Mouse (Mus musculus) thymus, adult 2 months (tissue): ENCODE measurements around the gene Piezo1. TPM values are rescaled to one million over a fixed set of nuclear protein-coding genes. Genes with fewer than 3 reads are reported as not detected.
A peak's percentile ranks its signal among the peaks of the same experiment; 100 is the strongest.

Experiments
- DNase-seq: peaks from one replicate; pipeline ENCODE4 v3.0.0; 2021
- H3K27ac ChIP-seq: fragments of 200-500 bp; 2 replicates; pipeline ENCODE4 v1.5.1; 2012; ENCODE audit warnings: low read length, control low read depth; ENCODE audit not compliant: control insufficient read depth, insufficient read depth
- H3K27me3 ChIP-seq: fragments of 200-500 bp; 2 replicates; pipeline ENCODE4 v1.6.1; 2012; ENCODE audit warnings: mild to moderate bottlenecking, low read length, moderate library complexity, mixed read lengths; ENCODE audit not compliant: control insufficient read depth, insufficient read depth
- H3K36me3 ChIP-seq: fragments of 200-500 bp; 2 replicates; pipeline ENCODE4 v1.6.1; 2012; ENCODE audit warnings: mild to moderate bottlenecking, low read length, moderate library complexity; ENCODE audit not compliant: control insufficient read depth, insufficient read depth
- H3K4me1 ChIP-seq: fragments of 200-500 bp; replicated peaks from 2 replicates; pipeline ENCODE4 v1.6.1; 2012; ENCODE audit warnings: low read length; ENCODE audit not compliant: control insufficient read depth, insufficient read depth
- H3K4me3 ChIP-seq: fragments of 200-500 bp; 2 replicates; pipeline ENCODE4 v1.5.1; 2012; ENCODE audit warnings: mild to moderate bottlenecking, low read length, control low read depth, moderate library complexity; ENCODE audit not compliant: control insufficient read depth, insufficient read depth
- CTCF ChIP-seq: fragments of 200-500 bp; IDR thresholded peaks from 2 replicates; pipeline ENCODE4 v1.5.1; 2012; ENCODE audit warnings: mild to moderate bottlenecking, control low read depth, low read length, moderate library complexity, borderline replicate concordance; ENCODE audit not compliant: control insufficient read depth, poor library complexity, insufficient read depth; ENCODE audit errors: extremely low read depth
- POLR2A ChIP-seq: fragments of 200-500 bp; IDR thresholded peaks from 2 replicates; pipeline ENCODE4 v1.6.1; 2012; ENCODE audit warnings: mild to moderate bottlenecking, low read length, control low read depth, moderate library complexity; ENCODE audit not compliant: control insufficient read depth, poor library complexity, insufficient read depth; ENCODE audit errors: extremely low read depth
- WGBS: fragments of 180-500 bp; shearing (Covaris S2); methylation state at CpG from one replicate; pipeline ENCODE4 v1.1.7; 2018; 5-methylcytosine and 5-hydroxymethylcytosine counted together
- polyA plus RNA-seq: library from polyadenylated mRNA; depleted of rRNA; stranded (reverse); fragments of >200 nt; gene quantifications from 2 replicates; pipeline ENCODE4 v1.2.3, GENCODE M21; 2012

Piezo1 gene
- polyA plus RNA-seq, 1 experiment = 93.6 TPM

DNA sequence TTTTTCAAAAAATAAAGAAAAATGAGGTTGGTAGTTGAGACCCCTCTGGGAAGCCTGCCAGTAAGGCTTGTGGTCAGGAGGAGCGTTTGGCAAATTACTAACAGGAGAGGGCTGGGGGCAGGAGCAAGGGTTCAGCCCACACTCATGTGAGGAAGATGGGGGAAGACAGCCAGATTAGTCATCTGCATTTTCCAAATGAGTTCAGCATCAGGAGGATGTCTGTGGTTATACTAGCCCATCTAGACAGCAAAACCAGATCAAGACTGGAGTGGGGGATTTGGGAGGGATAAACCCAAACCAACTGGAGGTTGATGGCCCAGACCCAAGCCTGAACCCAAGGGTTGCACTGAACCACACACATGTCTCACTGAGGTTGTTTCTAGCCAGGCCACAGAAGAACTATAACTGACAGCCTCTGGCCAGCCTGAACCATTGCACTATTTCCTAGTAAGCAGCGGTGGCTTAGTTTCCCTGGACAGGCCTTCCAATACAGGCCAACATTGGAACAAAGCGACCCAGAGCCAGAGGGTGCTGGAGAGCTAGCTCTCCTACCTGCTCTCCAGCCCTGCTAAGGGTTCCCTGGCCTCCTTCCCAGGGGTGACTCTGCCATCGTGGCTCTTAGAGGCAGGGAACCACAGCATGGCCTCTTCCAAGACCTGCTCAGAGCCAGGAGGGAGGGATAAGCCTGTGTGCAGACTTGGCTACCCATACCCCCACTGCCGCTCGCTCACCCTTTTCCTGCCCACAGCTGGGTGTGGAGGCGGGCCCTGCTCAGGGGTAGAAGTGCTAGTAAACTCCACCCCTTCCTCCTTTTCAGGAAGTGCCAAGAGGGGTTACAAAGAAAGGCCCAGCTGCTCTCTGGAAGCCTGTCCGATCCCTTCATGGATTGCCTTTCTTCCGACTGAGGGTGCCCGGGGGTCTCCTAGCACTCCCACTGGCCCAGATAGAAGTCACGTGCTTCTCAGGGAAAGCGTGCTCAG is 5.2 kb upstream of the Piezo1 start:
- Histone ChIP-seq H3K4me1 (peaks cover 36% of the 10 kb centered on the region), H3K36me3 (no peaks in the 10 kb centered on the region), H3K27ac (peak overlapping the region; percentile 88), H3K4me3 (peak overlapping the region; percentile 62), H3K27me3 (no peaks in the 10 kb centered on the region)
- DNase-seq = peak; percentile 87
- TF ChIP-seq POLR2A = peak; percentile 93; the same call in 1 of the 2 replicates
- no peak for TF ChIP-seq CTCF
- WGBS = 10% methylated on average over 12 of the region's 12 CpGs

DNA sequence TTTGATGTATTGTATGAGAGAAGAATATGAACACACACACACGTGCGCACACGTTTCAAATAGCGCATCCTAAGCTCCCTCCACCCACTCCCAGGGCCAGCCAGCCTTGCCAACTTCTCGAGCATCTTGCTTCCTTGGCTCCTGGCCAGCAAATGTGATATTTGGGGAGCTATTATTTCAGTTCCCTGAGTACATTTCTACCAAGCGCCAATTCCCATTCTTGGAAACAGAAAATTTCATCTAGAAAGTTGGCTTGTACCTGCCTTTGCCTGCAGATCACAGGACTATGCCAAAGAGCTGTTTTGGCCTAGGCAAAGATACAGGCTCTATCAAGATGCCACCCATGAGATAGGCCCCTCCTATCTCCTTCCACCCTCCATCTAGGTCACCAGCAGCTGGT is 3.7 kb upstream of the Piezo1 start:
- whole genome bisulfite sequencing = 87% methylated on average over 6 of the region's 6 CpGs
- Histone ChIP-seq H3K4me3 (no peak overlapping the region), H3K27me3 (no peaks in the 10 kb centered on the region), H3K27ac (no peak overlapping the region), H3K36me3 (no peaks in the 10 kb centered on the region), H3K4me1 (peaks cover 33% of the 10 kb centered on the region)
- no peak for TF ChIP-seq POLR2A
- no peak for TF ChIP-seq CTCF
- DNase-seq = no peak

DNA sequence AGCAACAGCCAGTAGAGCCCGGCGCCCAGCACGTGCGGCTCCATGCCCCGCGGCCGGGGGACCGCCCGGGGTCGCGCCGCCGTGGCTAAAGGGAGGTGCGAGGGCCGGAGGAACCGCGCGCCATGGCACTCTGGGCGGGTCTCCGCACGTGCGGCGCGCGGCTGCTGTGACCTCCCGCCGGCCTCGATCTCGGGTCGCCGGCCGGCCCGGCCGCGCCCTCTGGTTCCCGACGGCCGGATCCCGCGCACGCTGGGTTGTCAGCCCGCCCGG is 199 bp downstream of the Piezo1 start:
- Histone ChIP-seq H3K4me3 (peak overlapping the region; percentile 75), H3K27me3 (no peaks in the 10 kb centered on the region), H3K4me1 (peaks cover 40% of the 10 kb centered on the region), H3K36me3 (no peaks in the 10 kb centered on the region), H3K27ac (no peak overlapping the region)
- under 1% methylated on average over 40 of the region's 43 CpGs for WGBS
- TF ChIP-seq CTCF (no peak), POLR2A (no peak)
- no peak for DNase-seq

DNA sequence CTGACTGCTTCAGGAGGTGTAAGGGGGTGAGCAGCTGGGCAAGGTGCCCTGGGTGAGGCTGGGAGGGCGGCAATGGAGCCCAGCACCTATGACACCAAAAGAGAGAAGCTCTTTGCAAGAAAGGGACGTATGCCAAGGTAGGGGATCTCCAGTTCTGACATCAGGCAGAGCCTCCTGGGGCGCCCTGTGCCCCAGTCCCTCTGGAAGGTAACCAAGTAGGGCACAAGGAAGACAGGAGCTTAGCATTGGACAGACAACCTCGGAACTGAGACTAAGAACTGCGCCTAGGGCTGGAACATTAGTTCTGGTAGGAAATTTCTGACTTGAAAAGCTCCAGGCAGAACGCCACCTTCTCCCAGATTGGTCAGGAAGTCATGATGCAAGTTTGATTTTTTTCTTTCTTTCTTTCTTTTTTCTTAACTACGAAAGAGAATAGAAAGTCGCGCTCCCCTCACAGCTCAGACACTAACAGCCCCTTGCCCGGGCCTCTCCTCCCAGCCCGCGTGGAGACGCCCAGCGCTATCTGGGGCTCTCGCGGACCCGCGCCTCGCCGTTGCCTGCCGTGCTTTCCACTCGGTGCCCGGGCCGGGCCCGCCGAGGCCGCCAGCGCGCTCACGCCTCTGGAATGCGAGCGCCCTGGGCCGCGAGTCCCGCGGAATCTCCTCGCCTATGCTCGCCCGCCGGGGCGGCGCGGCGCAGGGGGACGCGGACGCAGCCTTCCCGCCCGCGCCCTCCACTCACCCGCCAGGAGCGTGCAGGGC is 715 bp downstream of the Piezo1 start:
- Histone ChIP-seq H3K36me3 (no peaks in the 10 kb centered on the region), H3K27ac (no peak overlapping the region), H3K4me1 (peaks cover 38% of the 10 kb centered on the region), H3K4me3 (peak overlapping the region; percentile 75), H3K27me3 (no peaks in the 10 kb centered on the region)
- WGBS = 1% methylated on average over 52 of the region's 52 CpGs
- TF ChIP-seq CTCF = no peak
- TF ChIP-seq POLR2A = no peak
- peak; percentile 51 for DNase-seq

DNA sequence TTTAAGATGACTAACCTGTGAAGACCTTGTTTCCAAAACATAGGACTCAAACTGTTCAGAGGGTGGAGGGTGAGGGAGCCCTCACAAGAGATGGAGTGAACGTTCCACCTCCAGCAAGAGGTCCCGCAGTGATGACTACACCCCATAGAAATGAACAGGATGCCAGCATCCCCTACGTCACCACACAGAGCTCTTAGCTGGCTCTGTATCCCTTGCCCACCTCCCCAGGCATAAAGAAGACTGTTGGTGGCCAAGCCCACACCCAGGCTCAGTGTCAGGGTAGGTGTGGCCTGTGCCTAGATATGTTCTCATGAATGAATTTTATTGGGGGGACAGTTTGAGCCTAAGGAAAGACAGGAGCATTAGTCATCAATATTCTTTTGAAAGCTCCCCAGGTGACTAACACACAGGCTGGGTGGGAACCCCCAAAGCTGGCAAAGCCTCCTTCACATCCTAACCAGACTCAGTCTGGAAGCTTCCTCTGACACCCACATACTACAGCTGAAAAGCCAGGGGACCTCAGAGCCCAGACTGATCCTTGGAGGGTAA is 2.2 kb downstream of the Piezo1 start:
- Histone ChIP-seq H3K4me3 (no peak overlapping the region), H3K27me3 (no peaks in the 10 kb centered on the region), H3K36me3 (no peaks in the 10 kb centered on the region), H3K27ac (peak overlapping the region; percentile 67; the same call in 1 of the 2 replicates), H3K4me1 (peaks cover 36% of the 10 kb centered on the region)
- 73% methylated on average over 3 of the region's 3 CpGs for WGBS
- no peak for DNase-seq
- TF ChIP-seq CTCF (no peak), POLR2A (no peak)

DNA sequence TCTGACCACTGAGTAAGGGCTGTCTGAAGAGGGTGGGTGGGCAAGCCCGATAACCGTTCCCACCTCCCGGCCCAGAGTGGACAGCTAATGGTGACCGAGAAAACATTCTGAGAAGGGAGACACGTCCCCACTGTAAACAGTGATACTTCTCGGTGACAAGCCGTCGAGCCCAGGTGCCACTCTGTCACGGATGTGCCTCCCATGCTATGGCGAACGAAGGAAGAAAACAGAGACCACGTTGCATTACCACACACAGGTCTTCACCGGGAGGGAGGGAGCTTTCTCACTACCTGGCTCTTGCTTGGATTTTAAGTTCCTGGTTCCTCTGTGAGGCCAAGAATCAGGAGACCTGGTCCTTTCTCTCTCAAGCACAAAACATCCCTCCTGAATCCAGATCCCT is 2.8 kb downstream of the Piezo1 start:
- DNase-seq = peak; percentile 21
- no peak overlapping the region for H3K4me3 ChIP-seq
- H3K4me1 ChIP-seq = peaks cover 36% of the 10 kb centered on the region
- H3K36me3 ChIP-seq = no peaks in the 10 kb centered on the region
- TF ChIP-seq CTCF (no peak), POLR2A (no peak)
- H3K27me3 ChIP-seq = no peaks in the 10 kb centered on the region
- H3K27ac ChIP-seq = peak overlapping the region; percentile 67
- WGBS = 19% methylated on average over 13 of the region's 13 CpGs
